Mouse (Mus musculus) heart, postnatal 0 days (tissue): Measurements from ENCODE around the gene Map7. TPM values are rescaled to one million over a fixed set of nuclear protein-coding genes. Genes with fewer than 3 reads are reported as not detected.
A peak's percentile ranks its signal among the peaks of the same experiment; 100 is the strongest.

Experiments used
- ATAC-seq: fragments of 200-750 bp; cut with Nextera tagmentation; 2 replicates; pipeline ENCODE4 v1.8.0; 2017; ENCODE audit warnings: low read depth, moderate number of reproducible peaks, moderate library complexity; ENCODE audit not compliant: insufficient read depth
- DNase-seq: peaks from one replicate; pipeline ENCODE4 v3.0.0-alpha.2; 2016; ENCODE audit warnings: low spot score
- H3K27ac ChIP-seq: fragments of 300-500 bp; sonication (generic); 2 replicates; pipeline ENCODE4 v1.5.1; 2014; ENCODE audit warnings: low read depth, mild to moderate bottlenecking
- H3K27me3 ChIP-seq: fragments of 300-500 bp; sonication (generic); 2 replicates; pipeline ENCODE4 v1.6.1; 2014; ENCODE audit warnings: low read length, mixed read lengths; ENCODE audit not compliant: control insufficient read depth, insufficient read depth
- H3K36me3 ChIP-seq: fragments of 300-500 bp; sonication (generic); replicated peaks from 2 replicates; pipeline ENCODE4 v1.6.1; 2014; ENCODE audit warnings: low read length, mixed read lengths; ENCODE audit not compliant: control insufficient read depth, insufficient read depth
- H3K4me1 ChIP-seq: fragments of 300-500 bp; sonication (generic); 2 replicates; pipeline ENCODE4 v1.6.1; 2014; ENCODE audit warnings: antibody characterized with exemption; ENCODE audit not compliant: control insufficient read depth, insufficient read depth
- H3K4me2 ChIP-seq: fragments of 300-500 bp; sonication (generic); 2 replicates; pipeline ENCODE4 v1.6.1; 2014; ENCODE audit warnings: low read depth, mild to moderate bottlenecking, low read length, moderate library complexity
- H3K4me3 ChIP-seq: fragments of 300-500 bp; sonication (generic); 2 replicates; pipeline ENCODE4 v1.5.1; 2014; ENCODE audit warnings: low read depth, low read length
- H3K9ac ChIP-seq: fragments of 300-500 bp; sonication (generic); replicated peaks from 2 replicates; pipeline ENCODE4 v1.6.1; 2014; ENCODE audit warnings: low read depth, low read length, mixed read lengths
- H3K9me3 ChIP-seq: fragments of 300-500 bp; sonication (generic); replicated peaks from 2 replicates; pipeline ENCODE4 v1.6.1; 2016; ENCODE audit warnings: low read length; ENCODE audit not compliant: control insufficient read depth
- CTCF ChIP-seq: IDR thresholded peaks from 2 replicates; pipeline ENCODE4 v1.5.1; 2016; ENCODE audit warnings: antibody characterized with exemption, control low read depth, low read depth
- EP300 ChIP-seq: IDR thresholded peaks from 2 replicates; pipeline ENCODE4 v1.6.1; 2016; ENCODE audit warnings: antibody characterized with exemption, low read depth
- WGBS: fragments of 180-500 bp; shearing (Covaris S2); extraction: QIAGEN DNeasy Blood & Tissue Kit; methylation state at CpG from one replicate; pipeline ENCODE4 v1.1.7; 2014; 5-methylcytosine and 5-hydroxymethylcytosine counted together
- microRNA-seq: library from miRNA; unstranded; fragments of <30 nt; microRNA quantifications from one replicate; pipeline ENCODE4, GENCODE M21; 2016
- polyA plus RNA-seq: library from polyadenylated mRNA; unstranded; fragments of >200 nt; fragmentation: Nextera tagmentation; extraction: Ambion mirVana; gene quantifications from 2 replicates; pipeline ENCODE4 v1.2.1, GENCODE M21; 2015
- total RNA-seq: library from RNA; depleted of rRNA; stranded (reverse); fragments of >200 nt; gene quantifications from 2 replicates; pipeline ENCODE4 v1.2.3, GENCODE M21; 2014; ENCODE audit warnings: low replicate concordance; rRNA removed

The Map7 gene
- total and polyA plus RNA-seq, 2 experiments from 2014 or later, result 5.9 to 7.5 TPM

DNA sequence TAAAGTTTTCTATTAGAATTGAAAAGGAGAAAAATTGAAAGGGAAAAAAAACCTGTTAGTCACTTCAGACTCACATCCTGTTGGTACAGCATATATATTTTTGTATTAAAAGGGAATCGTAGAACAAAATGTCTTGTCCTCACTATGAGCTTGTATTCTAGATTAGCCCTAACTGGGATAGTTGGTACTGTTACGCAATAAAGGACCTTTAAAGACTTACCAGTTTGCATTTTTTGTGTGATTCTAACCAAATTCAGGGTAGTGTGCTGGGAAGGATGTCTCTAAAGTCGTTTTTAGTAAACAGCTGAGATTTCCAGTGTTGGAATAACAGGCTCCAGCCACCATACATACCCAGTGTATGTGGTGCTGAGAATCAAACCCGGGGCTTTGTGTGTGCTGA lies 165.7 kb downstream of the Map7 start:
- TF ChIP-seq CTCF (no peak), EP300 (no peak)
- no peak for DNase-seq
- no peak for ATAC-seq
- Histone ChIP-seq H3K9ac (no peak overlapping the region), H3K4me1 (peaks cover 18% of the 10 kb centered on the region; the same call in 1 of the 2 replicates), H3K27me3 (no peaks in the 10 kb centered on the region), H3K27ac (peak overlapping the region; percentile 0; the same call in 1 of the 2 replicates), H3K4me2 (peak overlapping the region; percentile 68; the same call in 1 of the 2 replicates), H3K4me3 (peak overlapping the region; percentile 97; the same call in 1 of the 2 replicates), H3K36me3 (peaks cover 11% of the 10 kb centered on the region), H3K9me3 (no peaks in the 10 kb centered on the region)
- 70% methylated on average over 4 of the region's 4 CpGs for WGBS

DNA sequence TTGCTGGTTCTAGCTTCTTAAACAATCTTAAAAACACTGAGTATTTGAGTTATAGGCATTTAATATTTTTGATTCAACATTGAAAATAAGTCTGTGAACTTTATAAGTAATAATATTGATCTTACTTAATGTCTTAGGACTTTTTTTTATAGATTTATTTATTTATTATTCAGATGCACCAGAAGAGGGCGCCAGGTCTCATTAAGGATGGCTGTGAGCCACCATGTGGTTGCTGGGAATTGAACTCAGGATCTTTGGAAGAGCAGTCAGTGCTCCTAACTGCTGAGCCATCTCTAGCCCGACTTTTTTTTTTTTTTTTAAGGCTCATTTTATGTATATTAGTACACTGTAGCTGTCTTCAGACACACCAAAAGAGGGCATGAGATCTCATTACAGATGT lies 166.5 kb downstream of the Map7 start:
- DNase-seq (no peak), ATAC-seq (no peak)
- H3K4me2 ChIP-seq, result no peak overlapping the region
- no peak overlapping the region for H3K9ac ChIP-seq
- peaks cover 18% of the 10 kb centered on the region; the same call in 1 of the 2 replicates for H3K4me1 ChIP-seq
- H3K27ac ChIP-seq, result no peak overlapping the region
- H3K27me3 ChIP-seq, result no peaks in the 10 kb centered on the region
- H3K9me3 ChIP-seq, result no peaks in the 10 kb centered on the region
- WGBS, result 56% methylated on average over 2 of the region's 2 CpGs
- H3K36me3 ChIP-seq, result peaks cover 17% of the 10 kb centered on the region
- no peak overlapping the region for H3K4me3 ChIP-seq
- TF ChIP-seq EP300, result no peak
- peak; percentile 22; the same call in 1 of the 2 replicates for TF ChIP-seq CTCF

DNA sequence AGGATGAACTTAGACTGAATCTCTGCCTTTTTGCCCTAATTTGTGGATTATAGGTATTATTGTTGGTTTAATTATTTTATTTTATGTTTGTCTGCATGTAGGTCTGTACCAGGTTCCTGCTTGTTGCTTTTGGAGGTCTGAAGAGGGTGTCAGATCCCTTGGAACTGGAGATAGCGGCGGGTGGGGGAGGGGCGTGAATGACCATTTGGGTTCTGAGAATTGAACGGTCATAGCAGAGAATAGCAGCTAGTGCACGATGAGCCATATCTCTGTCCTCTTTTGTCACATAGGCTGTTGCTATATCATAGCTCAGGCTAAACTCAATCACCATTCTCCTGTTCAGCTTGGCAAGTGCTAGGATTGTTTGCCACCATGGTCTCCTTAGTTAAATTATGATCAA lies 169.2 kb downstream of the Map7 start:
- Histone ChIP-seq H3K36me3 (peaks cover 25% of the 10 kb centered on the region), H3K9me3 (no peaks in the 10 kb centered on the region), H3K4me3 (no peak overlapping the region), H3K27me3 (no peaks in the 10 kb centered on the region), H3K4me2 (no peak overlapping the region), H3K9ac (no peak overlapping the region), H3K27ac (no peak overlapping the region), H3K4me1 (peaks cover 12% of the 10 kb centered on the region; the same call in 1 of the 2 replicates)
- TF ChIP-seq EP300 (no peak), CTCF (no peak)
- DNase-seq, result no peak
- ATAC-seq, result no peak
- 43% methylated on average over 5 of the region's 5 CpGs for WGBS

DNA sequence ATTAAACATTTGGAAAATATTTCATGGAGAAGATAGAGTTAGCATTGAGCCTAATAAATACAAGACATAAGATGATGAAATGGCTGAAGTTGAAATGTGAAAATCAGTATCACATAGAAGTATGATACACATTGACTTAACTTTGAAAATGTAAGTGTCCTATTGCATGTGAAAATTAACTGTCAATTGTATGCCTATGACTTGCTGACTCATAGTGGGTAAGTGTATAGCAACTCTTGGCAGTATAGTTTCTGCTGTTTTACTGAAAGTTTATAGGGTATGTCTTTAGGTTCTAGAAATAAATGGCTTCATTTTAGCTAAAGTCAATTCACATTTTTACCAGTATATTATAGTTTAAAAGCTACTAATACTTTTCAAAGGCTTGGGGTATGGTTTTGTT lies 178.0 kb downstream of the Map7 start:
- no peaks in the 10 kb centered on the region for H3K9me3 ChIP-seq
- DNase-seq (no peak), ATAC-seq (no peak)
- H3K36me3 ChIP-seq, result peaks cover 67% of the 10 kb centered on the region
- no peak overlapping the region for H3K4me2 ChIP-seq
- no peak overlapping the region for H3K9ac ChIP-seq
- no peak overlapping the region for H3K27ac ChIP-seq
- H3K4me1 ChIP-seq, result no peaks in the 10 kb centered on the region
- TF ChIP-seq CTCF (no peak), EP300 (no peak)
- no peak overlapping the region for H3K4me3 ChIP-seq
- no peaks in the 10 kb centered on the region for H3K27me3 ChIP-seq

Small RNAs within 50 kb of the gene (microRNA-seq; reads per million reads assigned to microRNA genes)
- not detected for gene Mir6413

Other genes starting within 250 kb of the Map7 start
- gene Pex7, start 240.8 kb upstream of the Map7 start, total RNA-seq, result 21.8 and 24.2 TPM in 2 replicates
- gene Pex7, start 240.8 kb upstream of the Map7 start, polyA plus RNA-seq, result 43.5 and 46.7 TPM in 2 replicates
- gene Map3k5, start 214.0 kb upstream of the Map7 start, total RNA-seq, result 10.7 and 10.8 TPM in 2 replicates
- gene Map3k5, start 214.0 kb upstream of the Map7 start, polyA plus RNA-seq, result 2.2 and 2.5 TPM in 2 replicates
- gene Bclaf1, start 164.0 kb downstream of the Map7 start, total RNA-seq, result 58.0 and 82.4 TPM in 2 replicates
- gene Bclaf1, start 164.0 kb downstream of the Map7 start, polyA plus RNA-seq, result 45.7 and 50.3 TPM in 2 replicates
- gene Mtfr2, start 199.3 kb downstream of the Map7 start, total RNA-seq, result 0.15 and 3.7 TPM in 2 replicates
- 0.63 and 0.64 TPM in 2 replicates for gene Mtfr2, start 199.3 kb downstream of the Map7 start, polyA plus RNA-seq